Mouse (Mus musculus): ENCODE data around the gene Kirrel3. TPM values are rescaled to one million over a fixed set of nuclear protein-coding genes. Genes with fewer than 3 reads are reported as not detected.

Gene Kirrel3
- polyA plus RNA-seq, 1 experiment: not detected

- TF ChIP-seq FLI1 (IDR thresholded peaks at IDR 0.05; ENCODE audit: low read length): no peak
- no peak for TF ChIP-seq GATA1 (IDR thresholded peaks at IDR 0.05; ENCODE audit: borderline replicate concordance, low read length)
- H3K4me3 ChIP-seq (replicated peaks): no peak overlapping the region
- no peaks in the 10 kb centered on the region for H3K4me1 ChIP-seq
- H3K27me3 ChIP-seq (replicated peaks): no peaks in the 10 kb centered on the region
- H3K36me3 ChIP-seq (replicated peaks; ENCODE audit: low read length): no peaks in the 10 kb centered on the region
- peaks cover 6% of the 10 kb centered on the region; the same call in 1 of the 2 replicates for H3K9me3 ChIP-seq
These were observed 127.4 kb downstream of the Kirrel3 start for GRCm38 (mm10) chr9:34612886-34613769.

GRCm38 (mm10) chr9:34618099-34618498, 132.4 kb downstream of the Kirrel3 start:
- H3K4me1 ChIP-seq: no peaks in the 10 kb centered on the region
- no peaks in the 10 kb centered on the region for H3K36me3 ChIP-seq (replicated peaks; ENCODE audit: low read length)
- no peaks in the 10 kb centered on the region for H3K9me3 ChIP-seq
- TF ChIP-seq FLI1 (IDR thresholded peaks at IDR 0.05; ENCODE audit: low read length) (no peak), GATA1 (IDR thresholded peaks at IDR 0.05; ENCODE audit: borderline replicate concordance, low read length) (no peak)
- no peak overlapping the region for H3K4me3 ChIP-seq (replicated peaks)
- H3K27me3 ChIP-seq (replicated peaks): no peaks in the 10 kb centered on the region

GRCm38 (mm10) chr9:34619913-34620312, 134.2 kb downstream of the Kirrel3 start:
- Histone ChIP-seq H3K9me3 (no peaks in the 10 kb centered on the region), H3K4me1 (no peaks in the 10 kb centered on the region), H3K27me3 (replicated peaks) (no peaks in the 10 kb centered on the region), H3K4me3 (replicated peaks) (no peak overlapping the region), H3K36me3 (replicated peaks; ENCODE audit: low read length) (no peaks in the 10 kb centered on the region)
- TF ChIP-seq GATA1 (IDR thresholded peaks at IDR 0.05; ENCODE audit: borderline replicate concordance, low read length) (no peak), FLI1 (IDR thresholded peaks at IDR 0.05; ENCODE audit: low read length) (no peak)

GRCm38 (mm10) chr9:34623526-34623925, 137.8 kb downstream of the Kirrel3 start:
- no peaks in the 10 kb centered on the region for H3K4me1 ChIP-seq
- no peak overlapping the region for H3K4me3 ChIP-seq (replicated peaks)
- no peaks in the 10 kb centered on the region for H3K27me3 ChIP-seq (replicated peaks)
- H3K9me3 ChIP-seq: no peaks in the 10 kb centered on the region
- TF ChIP-seq FLI1 (IDR thresholded peaks at IDR 0.05; ENCODE audit: low read length) (no peak), GATA1 (IDR thresholded peaks at IDR 0.05; ENCODE audit: borderline replicate concordance, low read length) (no peak)
- no peaks in the 10 kb centered on the region for H3K36me3 ChIP-seq (replicated peaks; ENCODE audit: low read length)

GRCm38 (mm10) chr9:34624021-34624420, 138.3 kb downstream of the Kirrel3 start:
- no peaks in the 10 kb centered on the region for H3K27me3 ChIP-seq (replicated peaks)
- no peaks in the 10 kb centered on the region for H3K36me3 ChIP-seq (replicated peaks; ENCODE audit: low read length)
- no peak for TF ChIP-seq FLI1 (IDR thresholded peaks at IDR 0.05; ENCODE audit: low read length)
- TF ChIP-seq GATA1 (IDR thresholded peaks at IDR 0.05; ENCODE audit: borderline replicate concordance, low read length): no peak
- no peaks in the 10 kb centered on the region for H3K9me3 ChIP-seq
- H3K4me1 ChIP-seq: no peaks in the 10 kb centered on the region
- H3K4me3 ChIP-seq (replicated peaks): no peak overlapping the region

GRCm38 (mm10) chr9:34628841-34629240, 143.1 kb downstream of the Kirrel3 start:
- no peak for TF ChIP-seq FLI1 (IDR thresholded peaks at IDR 0.05; ENCODE audit: low read length)
- TF ChIP-seq GATA1 (IDR thresholded peaks at IDR 0.05; ENCODE audit: borderline replicate concordance, low read length): no peak
- H3K4me1 ChIP-seq: no peaks in the 10 kb centered on the region
- H3K4me3 ChIP-seq (replicated peaks): no peak overlapping the region
- H3K9me3 ChIP-seq: no peaks in the 10 kb centered on the region
- no peaks in the 10 kb centered on the region for H3K36me3 ChIP-seq (replicated peaks; ENCODE audit: low read length)
- H3K27me3 ChIP-seq (replicated peaks): no peaks in the 10 kb centered on the region

GRCm38 (mm10) chr9:34635696-34636095, 150.0 kb downstream of the Kirrel3 start:
- Histone ChIP-seq H3K36me3 (replicated peaks; ENCODE audit: low read length) (no peaks in the 10 kb centered on the region), H3K27me3 (replicated peaks) (no peaks in the 10 kb centered on the region), H3K4me1 (no peaks in the 10 kb centered on the region), H3K4me3 (replicated peaks) (no peak overlapping the region), H3K9me3 (peaks cover 6% of the 10 kb centered on the region; the same call in 1 of the 2 replicates)
- TF ChIP-seq GATA1 (IDR thresholded peaks at IDR 0.05; ENCODE audit: borderline replicate concordance, low read length) (no peak), FLI1 (IDR thresholded peaks at IDR 0.05; ENCODE audit: low read length) (no peak)

- H3K36me3 ChIP-seq (replicated peaks; ENCODE audit: low read length): no peaks in the 10 kb centered on the region
- H3K4me1 ChIP-seq: no peaks in the 10 kb centered on the region
- no peak for TF ChIP-seq FLI1 (IDR thresholded peaks at IDR 0.05; ENCODE audit: low read length)
- TF ChIP-seq GATA1 (IDR thresholded peaks at IDR 0.05; ENCODE audit: borderline replicate concordance, low read length): no peak
- H3K4me3 ChIP-seq (replicated peaks): no peak overlapping the region
- H3K9me3 ChIP-seq: peaks cover 6% of the 10 kb centered on the region; the same call in 1 of the 2 replicates
- no peaks in the 10 kb centered on the region for H3K27me3 ChIP-seq (replicated peaks)
These were observed 158.2 kb downstream of the Kirrel3 start for GRCm38 (mm10) chr9:34643917-34644316.

GRCm38 (mm10) chr9:34644392-34644791, 158.7 kb downstream of the Kirrel3 start:
- Histone ChIP-seq H3K4me3 (replicated peaks) (no peak overlapping the region), H3K4me1 (no peaks in the 10 kb centered on the region), H3K9me3 (peaks cover 6% of the 10 kb centered on the region; the same call in 1 of the 2 replicates), H3K36me3 (replicated peaks; ENCODE audit: low read length) (no peaks in the 10 kb centered on the region), H3K27me3 (replicated peaks) (no peaks in the 10 kb centered on the region)
- no peak for TF ChIP-seq GATA1 (IDR thresholded peaks at IDR 0.05; ENCODE audit: borderline replicate concordance, low read length)

- TF ChIP-seq GATA1 (IDR thresholded peaks at IDR 0.05; ENCODE audit: borderline replicate concordance, low read length) (no peak), FLI1 (IDR thresholded peaks at IDR 0.05; ENCODE audit: low read length) (no peak)
These were observed 161.1 kb downstream of the Kirrel3 start for GRCm38 (mm10) chr9:34646831-34647230.

More at GRCm38 (mm10) chr9:34646831-34647230, 161.1 kb downstream of the Kirrel3 start:
- H3K27me3 ChIP-seq (replicated peaks): no peaks in the 10 kb centered on the region
- no peaks in the 10 kb centered on the region for H3K4me1 ChIP-seq
- no peaks in the 10 kb centered on the region for H3K9me3 ChIP-seq
- no peaks in the 10 kb centered on the region for H3K36me3 ChIP-seq (replicated peaks; ENCODE audit: low read length)
- no peak overlapping the region for H3K4me3 ChIP-seq (replicated peaks)

All from megakaryocyte, embryonic 14.5 days (primary cell).